Mouse (Mus musculus) kidney, adult 2 months (tissue): ENCODE measurements around the gene Fgd4.

ENCODE experiments used
- CTCF ChIP-seq: fragments of 200-500 bp; conservative IDR thresholded peaks from 2 replicates; pipeline ENCODE4 v1.5.1; 2011; ENCODE audit warnings: low read depth, mild to moderate bottlenecking, control low read depth, low read length, moderate library complexity, mixed read lengths; ENCODE audit not compliant: insufficient read depth, insufficient read length
- POLR2A ChIP-seq: fragments of 200-500 bp; IDR thresholded peaks from one replicate; pipeline ENCODE4 v1.6.1; 2011; ENCODE audit warnings: low read depth, low read length, control low read depth

DNA sequence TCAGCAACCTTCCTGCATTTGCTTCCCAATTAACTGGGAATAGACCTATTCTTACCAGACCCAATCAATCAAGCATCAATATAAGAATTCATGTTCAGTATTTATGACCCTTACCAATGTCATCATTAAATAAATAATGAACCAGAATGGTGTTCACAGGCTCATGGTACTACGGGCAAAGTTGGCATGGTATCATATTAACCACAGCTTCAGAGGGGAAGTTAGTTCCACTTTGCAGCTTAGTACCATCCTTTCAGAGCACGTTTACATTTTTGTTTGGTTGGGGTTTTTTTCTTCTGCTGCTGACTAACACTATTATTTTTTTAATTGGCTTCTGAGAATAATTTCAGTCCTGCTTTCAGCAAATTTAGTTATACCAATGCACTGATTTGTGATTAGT is 51.2 kb downstream of the Fgd4 start:
- no peak for TF ChIP-seq CTCF
- TF ChIP-seq POLR2A: no peak
